Mouse (Mus musculus): ENCODE data around the gene Il33. TPM values are rescaled to one million over a fixed set of nuclear protein-coding genes. Genes with fewer than 3 reads are reported as not detected.
A peak's percentile ranks its signal among the peaks of the same experiment; 100 is the strongest.

The Il33 gene
- 10 to 100 TPM; 16.0 to 19.8 TPM for total RNA-seq (2021)
- long read RNA-seq, experiment 1, transcript Il33-202 (8 exons, 2,537 nt) = major isoform, 15 of 15 reads
- long read RNA-seq, experiment 1, partial matches to known transcripts = 0 of 15 reads
- long read RNA-seq, experiment 1, other reads (novel, unspliced or antisense) = 0 of 15 reads
- long read RNA-seq, experiment 2, partial matches to known transcripts = 0 of 1 reads
- long read RNA-seq, experiment 2, other reads (novel, unspliced or antisense) = 0 of 1 reads

GRCm38 (mm10) chr19:29924638-29925258 is at the start of gene Il33:
Gene Il33 (plus strand): TSS chr19:29925114.
- DNase-seq = peak; percentile 48 to 65

GRCm38 (mm10) chr19:29877422-29878291 is 47.3 kb upstream of the Il33 start:
- DNase-seq = no peak

- DNase-seq = peak in 1 of 2 experiments; percentile 6
Measured at GRCm38 (mm10) chr19:29878896-29879504, 45.9 kb upstream of the Il33 start.

GRCm38 (mm10) chr19:29880918-29881317 is 44.0 kb upstream of the Il33 start:
- DNase-seq = no peak

GRCm38 (mm10) chr19:29882696-29883095 is 42.2 kb upstream of the Il33 start:
- no peak for DNase-seq

- DNase-seq = no peak
Measured at GRCm38 (mm10) chr19:29885548-29885947, 39.4 kb upstream of the Il33 start.

GRCm38 (mm10) chr19:29887476-29887875 is 37.4 kb upstream of the Il33 start:
- DNase-seq = no peak

GRCm38 (mm10) chr19:29888946-29889345 is 36.0 kb upstream of the Il33 start:
- DNase-seq = no peak

GRCm38 (mm10) chr19:29891981-29892380 is 32.9 kb upstream of the Il33 start:
- DNase-seq = no peak

GRCm38 (mm10) chr19:29892786-29893185 is 32.1 kb upstream of the Il33 start:
- no peak for DNase-seq

GRCm38 (mm10) chr19:29893718-29894273 is 31.1 kb upstream of the Il33 start:
- no peak for DNase-seq

GRCm38 (mm10) chr19:29894381-29894780 is 30.5 kb upstream of the Il33 start:
- DNase-seq = no peak

- no peak for DNase-seq
Measured at GRCm38 (mm10) chr19:29895047-29895446, 29.9 kb upstream of the Il33 start.

GRCm38 (mm10) chr19:29900318-29900717 is 24.6 kb upstream of the Il33 start:
- DNase-seq = no peak

GRCm38 (mm10) chr19:29902343-29903070 is 22.4 kb upstream of the Il33 start:
- no peak for DNase-seq

GRCm38 (mm10) chr19:29905896-29906295 is 19.0 kb upstream of the Il33 start:
- DNase-seq = no peak

GRCm38 (mm10) chr19:29909166-29909565 is 15.7 kb upstream of the Il33 start:
- DNase-seq = no peak

- DNase-seq = peak; percentile 10 to 15
Measured at GRCm38 (mm10) chr19:29911919-29912318, 13.0 kb upstream of the Il33 start.

- no peak for DNase-seq
Measured at GRCm38 (mm10) chr19:29917421-29917820, 7.5 kb upstream of the Il33 start.

- DNase-seq = peak in 1 of 2 experiments; percentile 20
Measured at GRCm38 (mm10) chr19:29926101-29926755, 1.3 kb downstream of the Il33 start.

- peak; percentile 62 to 75 for DNase-seq
Measured at GRCm38 (mm10) chr19:29930296-29930695, 5.4 kb downstream of the Il33 start.
